Mouse (Mus musculus): ENCODE data around the gene Tuba4a.

Gene Tuba4a

GRCm38 (mm10) chr1:75234606-75235005 is 14.9 kb upstream of the Tuba4a start:
- DNase-seq: peak; percentile 79

GRCm38 (mm10) chr1:75232489-75232888 is 12.8 kb upstream of the Tuba4a start:
- DNase-seq: peak; percentile 15

GRCm38 (mm10) chr1:75231664-75232152 is 12.0 kb upstream of the Tuba4a start, which contains the start of gene A630095N17Rik:
Gene A630095N17Rik (minus strand): TSS chr1:75232102.
- peak; percentile 2 for DNase-seq

- DNase-seq: peak; percentile 2
These were observed 11.6 kb upstream of the Tuba4a start for GRCm38 (mm10) chr1:75231224-75231623.

GRCm38 (mm10) chr1:75230335-75230994 is 10.8 kb upstream of the Tuba4a start:
- no peak for DNase-seq

- DNase-seq: no peak
These were observed 9.5 kb upstream of the Tuba4a start for GRCm38 (mm10) chr1:75229158-75229557.

- DNase-seq: no peak
These were observed 8.0 kb upstream of the Tuba4a start for GRCm38 (mm10) chr1:75227653-75228052.

- no peak for DNase-seq
These were observed 6.5 kb upstream of the Tuba4a start for GRCm38 (mm10) chr1:75226138-75226537.

GRCm38 (mm10) chr1:75225473-75225872 is 5.8 kb upstream of the Tuba4a start:
- no peak for DNase-seq

- peak; percentile 48 for DNase-seq
These were observed 3.9 kb upstream of the Tuba4a start for GRCm38 (mm10) chr1:75223532-75223931.

- DNase-seq: peak; percentile 78
These were observed 3.3 kb upstream of the Tuba4a start for GRCm38 (mm10) chr1:75222926-75223325.

GRCm38 (mm10) chr1:75221538-75221937 is 1.9 kb upstream of the Tuba4a start:
- no peak for DNase-seq

- DNase-seq: peak; percentile 98
These were observed 587 bp downstream of the Tuba4a start for GRCm38 (mm10) chr1:75219078-75219477.

GRCm38 (mm10) chr1:75218227-75219001 is 1.3 kb downstream of the Tuba4a start:
- peak; percentile 77 for DNase-seq

- no peak for DNase-seq
These were observed 1.8 kb downstream of the Tuba4a start for GRCm38 (mm10) chr1:75217893-75218226.

- peak; percentile 39 for DNase-seq
These were observed 2.7 kb downstream of the Tuba4a start for GRCm38 (mm10) chr1:75216797-75217585.

- peak; percentile 8 for DNase-seq
These were observed 3.9 kb downstream of the Tuba4a start for GRCm38 (mm10) chr1:75215785-75216184.

GRCm38 (mm10) chr1:75214886-75215285 is 4.8 kb downstream of the Tuba4a start:
- DNase-seq: peak; percentile 7

- no peak for DNase-seq
These were observed 5.2 kb downstream of the Tuba4a start for GRCm38 (mm10) chr1:75214442-75214841.

- peak; percentile 18 for DNase-seq
These were observed 6.6 kb downstream of the Tuba4a start for GRCm38 (mm10) chr1:75213096-75213495.

GRCm38 (mm10) chr1:75212542-75212941 is 7.1 kb downstream of the Tuba4a start:
- peak; percentile 4 for DNase-seq

GRCm38 (mm10) chr1:75211141-75211708 is 8.4 kb downstream of the Tuba4a start:
- DNase-seq: no peak
